Mouse (Mus musculus) ES-Bruce4 (cell line): Measurements from ENCODE around the gene Ccdc62. TPM values are rescaled to one million over a fixed set of nuclear protein-coding genes. Genes with fewer than 3 reads are reported as not detected.

Experiments
- H3K27ac ChIP-seq: 2 replicates; pipeline ENCODE4 v1.5.1; 2012; ENCODE audit warnings: low read length, inconsistent platforms; ENCODE audit not compliant: insufficient read depth
- H3K27me3 ChIP-seq: 2 replicates; pipeline ENCODE4 v1.6.1; 2012; ENCODE audit warnings: mild to moderate bottlenecking, low read length, inconsistent platforms; ENCODE audit not compliant: control insufficient read depth, poor library complexity, insufficient read depth, severe bottlenecking
- H3K36me3 ChIP-seq: 2 replicates; pipeline ENCODE4 v1.6.1; 2012; ENCODE audit warnings: inconsistent platforms, mild to moderate bottlenecking, low read length, moderate library complexity; ENCODE audit not compliant: control insufficient read depth, poor library complexity, insufficient read depth, severe bottlenecking
- H3K4me1 ChIP-seq: one replicate; pipeline ENCODE4 v1.8.1; 2011; ENCODE audit warnings: low read length; ENCODE audit not compliant: control insufficient read depth, insufficient read depth
- H3K4me3 ChIP-seq: 2 replicates; pipeline ENCODE4 v1.5.1; 2011; ENCODE audit warnings: low read depth, mild to moderate bottlenecking, low read length
- H3K9ac ChIP-seq: 2 replicates; pipeline ENCODE4 v1.6.1; 2012; ENCODE audit warnings: low read depth, mild to moderate bottlenecking, inconsistent platforms; ENCODE audit not compliant: poor library complexity, severe bottlenecking
- H3K9me3 ChIP-seq: replicated peaks from 2 replicates; pipeline ENCODE4 v1.6.1; 2012; ENCODE audit warnings: mild to moderate bottlenecking, low read length, inconsistent platforms; ENCODE audit not compliant: control insufficient read depth, poor library complexity, insufficient read depth, severe bottlenecking
- CTCF ChIP-seq: IDR thresholded peaks from one replicate; pipeline ENCODE4 v1.8.1; 2011; ENCODE audit warnings: low read depth, low read length
- EP300 ChIP-seq: IDR thresholded peaks from 2 replicates; pipeline ENCODE4 v1.6.1; 2011; ENCODE audit warnings: low read depth, low read length; ENCODE audit not compliant: insufficient read depth
- POLR2A ChIP-seq: IDR thresholded peaks from one replicate; pipeline ENCODE4 v1.8.1; 2011; ENCODE audit warnings: low read length; ENCODE audit not compliant: insufficient read depth
- polyA plus RNA-seq: library from polyadenylated mRNA; stranded (reverse); fragments of >200 nt; gene quantifications from 2 replicates; pipeline ENCODE4 v1.2.4, GENCODE M21; 2011; ENCODE audit warnings: low read depth; ENCODE audit not compliant: missing spikeins, insufficient read depth, insufficient read length

Gene Ccdc62
- 4.1 and 5.4 TPM in 2 replicates for polyA plus RNA-seq

GRCm38 (mm10) chr5:123930508-123930989 is at the start of gene Ccdc62:
Gene Ccdc62 (plus strand): TSS chr5:123930679.
- H3K27ac ChIP-seq: no peak within 1 kb of the TSS; the same call in 1 of the 2 replicates
- peaks cover 23% of the 10 kb centered on the region for H3K36me3 ChIP-seq
- TF ChIP-seq EP300: no peak; the same call in 1 of the 2 replicates
- no peak for TF ChIP-seq CTCF
- peak; percentile 64 for TF ChIP-seq POLR2A
- H3K9ac ChIP-seq: peak within 1 kb of the TSS; percentile 92
- no peaks in the 10 kb centered on the region for H3K9me3 ChIP-seq
- no peaks in the 10 kb centered on the region for H3K4me1 ChIP-seq
- H3K27me3 ChIP-seq: no peaks in the 10 kb centered on the region
- peak within 1 kb of the TSS; percentile 83 for H3K4me3 ChIP-seq

- TF ChIP-seq POLR2A: no peak
- peak; percentile 9 for TF ChIP-seq CTCF
- Histone ChIP-seq H3K9ac (no peak overlapping the region), H3K27ac (no peak overlapping the region), H3K4me3 (no peak overlapping the region), H3K36me3 (no peaks in the 10 kb centered on the region), H3K4me1 (no peaks in the 10 kb centered on the region), H3K27me3 (no peaks in the 10 kb centered on the region), H3K9me3 (no peaks in the 10 kb centered on the region)
Observed at GRCm38 (mm10) chr5:123880778-123881177, 49.7 kb upstream of the Ccdc62 start.

DNA sequence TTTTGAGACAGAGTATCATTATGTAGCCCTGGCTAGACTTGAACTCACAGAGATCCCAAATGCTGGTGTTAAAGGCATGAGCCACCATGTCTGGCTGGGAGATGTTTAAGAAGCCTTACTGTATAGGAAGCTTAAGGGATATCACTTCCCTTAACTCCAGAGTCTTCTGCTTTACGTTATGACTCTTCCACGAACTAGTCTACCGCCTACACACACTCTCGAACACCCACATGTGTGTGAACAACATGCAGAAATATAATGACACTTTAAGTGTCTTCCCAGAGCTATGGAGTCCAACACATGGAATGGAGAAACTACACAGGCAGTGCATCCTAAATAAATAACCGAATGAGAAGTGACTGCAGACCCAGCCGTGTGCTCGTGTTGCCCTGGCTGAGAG is 46.6 kb upstream of the Ccdc62 start:
- Histone ChIP-seq H3K27ac (no peak overlapping the region), H3K27me3 (no peaks in the 10 kb centered on the region), H3K9me3 (no peaks in the 10 kb centered on the region), H3K36me3 (no peaks in the 10 kb centered on the region), H3K4me1 (no peaks in the 10 kb centered on the region), H3K9ac (no peak overlapping the region), H3K4me3 (no peak overlapping the region)
- TF ChIP-seq EP300: no peak
- no peak for TF ChIP-seq POLR2A
- TF ChIP-seq CTCF: no peak

DNA sequence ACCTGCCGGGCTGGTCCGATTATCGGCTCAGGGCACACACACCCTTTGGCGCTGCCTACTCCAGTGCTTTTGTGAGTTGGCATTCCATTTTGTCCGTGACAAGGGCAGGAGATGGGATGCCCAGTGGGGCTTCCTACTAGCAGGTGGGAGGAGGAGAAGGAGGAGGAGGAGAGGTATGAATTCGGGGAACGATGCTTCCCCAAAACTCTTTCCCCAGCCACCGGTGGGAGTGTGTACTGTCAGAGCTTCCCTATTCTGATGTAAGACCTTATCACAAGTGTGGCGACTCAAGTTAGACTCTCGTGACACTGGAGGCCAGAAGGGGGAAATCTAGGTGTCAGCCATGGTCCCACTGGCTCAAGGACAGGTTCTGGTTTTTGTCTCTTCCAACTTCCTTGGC is 46.1 kb upstream of the Ccdc62 start:
- Histone ChIP-seq H3K27ac (no peak overlapping the region), H3K27me3 (no peaks in the 10 kb centered on the region), H3K4me1 (no peaks in the 10 kb centered on the region), H3K9ac (no peak overlapping the region), H3K4me3 (no peak overlapping the region), H3K9me3 (no peaks in the 10 kb centered on the region), H3K36me3 (no peaks in the 10 kb centered on the region)
- no peak for TF ChIP-seq EP300
- no peak for TF ChIP-seq CTCF
- TF ChIP-seq POLR2A: no peak

GRCm38 (mm10) chr5:123886365-123886764 is 44.1 kb upstream of the Ccdc62 start:
- H3K4me1 ChIP-seq: no peaks in the 10 kb centered on the region
- no peaks in the 10 kb centered on the region for H3K9me3 ChIP-seq
- no peak overlapping the region for H3K27ac ChIP-seq
- no peaks in the 10 kb centered on the region for H3K27me3 ChIP-seq
- TF ChIP-seq EP300 (no peak), POLR2A (no peak), CTCF (no peak)
- no peak overlapping the region for H3K4me3 ChIP-seq
- H3K36me3 ChIP-seq: no peaks in the 10 kb centered on the region
- H3K9ac ChIP-seq: no peak overlapping the region

DNA sequence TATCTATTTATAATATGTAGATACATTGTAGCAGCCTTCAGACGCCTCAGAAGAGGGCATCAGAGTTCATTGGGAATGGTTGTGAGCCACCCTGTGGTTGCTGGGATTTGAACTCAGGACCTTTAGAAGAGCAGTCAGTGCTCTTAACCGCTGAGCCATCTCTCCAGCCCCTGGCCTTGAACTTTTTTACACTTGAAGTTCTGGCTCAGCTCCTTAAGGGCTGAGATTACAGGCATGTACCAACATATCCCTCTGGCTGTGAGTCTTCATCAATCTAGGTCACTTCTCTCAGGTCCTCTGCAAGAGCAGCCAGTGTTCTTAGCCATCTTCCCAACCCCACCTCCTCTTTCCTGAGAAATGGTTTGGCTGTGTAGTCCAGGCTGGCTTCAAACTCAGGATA is 40.2 kb upstream of the Ccdc62 start:
- Histone ChIP-seq H3K36me3 (no peaks in the 10 kb centered on the region), H3K9me3 (no peaks in the 10 kb centered on the region), H3K27me3 (no peaks in the 10 kb centered on the region), H3K27ac (no peak overlapping the region), H3K4me3 (no peak overlapping the region), H3K4me1 (no peaks in the 10 kb centered on the region), H3K9ac (no peak overlapping the region)
- TF ChIP-seq CTCF (no peak), POLR2A (no peak), EP300 (no peak)
